Mouse (Mus musculus): ENCODE measurements at regions not wholly inside any gene's neighbourhood (a gene's known extent, or its start where the extent isn't known, plus 50 kb on each side); places are given as distances from the start of the nearest gene placed in this dataset.

DNA sequence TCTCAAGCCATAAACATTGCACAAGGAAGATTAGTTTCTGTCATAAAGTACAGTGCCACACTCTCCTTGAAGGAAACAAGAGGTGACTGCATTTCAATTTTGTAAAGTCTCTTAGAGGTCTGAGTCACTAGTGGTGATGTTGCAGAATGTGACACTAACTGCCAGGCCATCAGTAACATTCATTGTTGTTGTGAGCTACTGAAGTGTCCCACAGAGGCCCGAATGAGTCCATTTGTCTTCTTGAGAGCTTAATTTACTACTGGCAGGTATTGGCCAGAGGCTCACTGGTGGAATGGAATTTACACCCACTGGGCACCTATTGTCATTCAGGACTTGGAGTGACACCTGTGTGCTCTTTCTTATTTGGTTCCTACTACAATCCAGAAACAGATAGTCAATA, 299.0 kb downstream of the Fam84b start:
- no peak for TF ChIP-seq CTCF (IDR thresholded peaks at IDR 0.05; ENCODE audit: extremely low read depth, insufficient read depth, insufficient read length, insufficient replicate concordance)
- TF ChIP-seq POLR2A (IDR thresholded peaks at IDR 0.05; ENCODE audit: low read depth, low read length), result no peak

All from spleen, adult 2 months (tissue).